Mouse (Mus musculus): ENCODE measurements at regions not wholly inside any gene's neighbourhood (a gene's known extent, or its start where the extent isn't known, plus 50 kb on each side); places are given as distances from the start of the nearest gene placed in this dataset.

- Histone ChIP-seq H3K9me3 (ENCODE audit: low read length) (no peaks in the 10 kb centered on the region), H3K9ac (no peak overlapping the region), H3K4me1 (ENCODE audit: insufficient read depth) (peaks cover 16% of the 10 kb centered on the region), H3K4me3 (ENCODE audit: low read depth, low read length) (no peak overlapping the region), H3K27me3 (ENCODE audit: insufficient read depth, low read length) (no peaks in the 10 kb centered on the region), H3K4me2 (ENCODE audit: low read depth) (no peak overlapping the region), H3K27ac (ENCODE audit: low read depth, low read length) (no peak overlapping the region), H3K36me3 (ENCODE audit: insufficient read depth) (no peaks in the 10 kb centered on the region)
- no peak for TF ChIP-seq CTCF (IDR thresholded peaks at IDR 0.05; ENCODE audit: low read depth)
- DNase-seq (peak; percentile 87), ATAC-seq (peak; percentile 87)
- WGBS, result 26% methylated on average over 5 of the region's 5 CpGs
Measured at GRCm38 (mm10) chr3:9200156-9200555, 409.7 kb downstream of the Zfp704 start.

- H3K9me3 ChIP-seq (ENCODE audit: low read length), result no peaks in the 10 kb centered on the region
- H3K27me3 ChIP-seq (ENCODE audit: insufficient read depth, low read length), result no peaks in the 10 kb centered on the region
- H3K9ac ChIP-seq, result no peak overlapping the region
- WGBS, result 84% methylated on average over 9 of the region's 9 CpGs
- H3K4me1 ChIP-seq (ENCODE audit: insufficient read depth), result peaks cover 5% of the 10 kb centered on the region; the same call in 1 of the 2 replicates
- TF ChIP-seq CTCF (IDR thresholded peaks at IDR 0.05; ENCODE audit: low read depth), result no peak
- ATAC-seq, result no peak
- H3K36me3 ChIP-seq (ENCODE audit: insufficient read depth), result no peaks in the 10 kb centered on the region
- H3K27ac ChIP-seq (ENCODE audit: low read depth, low read length), result no peak overlapping the region
- no peak overlapping the region for H3K4me2 ChIP-seq (ENCODE audit: low read depth)
- no peak for DNase-seq
- no peak overlapping the region for H3K4me3 ChIP-seq (ENCODE audit: low read depth, low read length)
Measured at GRCm38 (mm10) chr3:9198652-9199332, 411.1 kb downstream of the Zfp704 start.

GRCm38 (mm10) chr3:9195781-9196180, 414.1 kb downstream of the Zfp704 start:
- no peak for TF ChIP-seq CTCF (IDR thresholded peaks at IDR 0.05; ENCODE audit: low read depth)
- Histone ChIP-seq H3K4me1 (ENCODE audit: insufficient read depth) (no peaks in the 10 kb centered on the region), H3K27me3 (ENCODE audit: insufficient read depth, low read length) (no peaks in the 10 kb centered on the region), H3K9ac (no peak overlapping the region), H3K27ac (ENCODE audit: low read depth, low read length) (no peak overlapping the region), H3K36me3 (ENCODE audit: insufficient read depth) (no peaks in the 10 kb centered on the region), H3K9me3 (ENCODE audit: low read length) (no peaks in the 10 kb centered on the region), H3K4me2 (ENCODE audit: low read depth) (no peak overlapping the region), H3K4me3 (ENCODE audit: low read depth, low read length) (no peak overlapping the region)
- no peak for DNase-seq
- 83% methylated on average over 8 of the region's 8 CpGs for WGBS
- ATAC-seq, result no peak

GRCm38 (mm10) chr3:9189366-9190287, 420.3 kb downstream of the Zfp704 start:
- Histone ChIP-seq H3K4me2 (ENCODE audit: low read depth) (no peak overlapping the region), H3K27ac (ENCODE audit: low read depth, low read length) (no peak overlapping the region), H3K9ac (no peak overlapping the region), H3K4me1 (ENCODE audit: insufficient read depth) (peaks cover 8% of the 10 kb centered on the region), H3K9me3 (ENCODE audit: low read length) (no peaks in the 10 kb centered on the region), H3K4me3 (ENCODE audit: low read depth, low read length) (no peak overlapping the region), H3K27me3 (ENCODE audit: insufficient read depth, low read length) (no peaks in the 10 kb centered on the region), H3K36me3 (ENCODE audit: insufficient read depth) (no peaks in the 10 kb centered on the region)
- WGBS, result 71% methylated on average over 15 of the region's 15 CpGs
- ATAC-seq, result peak; percentile 90
- peak; percentile 83 for DNase-seq
- no peak for TF ChIP-seq CTCF (IDR thresholded peaks at IDR 0.05; ENCODE audit: low read depth)

- H3K9ac ChIP-seq, result no peak overlapping the region
- H3K4me1 ChIP-seq (ENCODE audit: insufficient read depth), result peaks cover 8% of the 10 kb centered on the region
- no peaks in the 10 kb centered on the region for H3K27me3 ChIP-seq (ENCODE audit: insufficient read depth, low read length)
- H3K36me3 ChIP-seq (ENCODE audit: insufficient read depth), result no peaks in the 10 kb centered on the region
- no peak overlapping the region for H3K27ac ChIP-seq (ENCODE audit: low read depth, low read length)
- DNase-seq (no peak), ATAC-seq (no peak)
- WGBS, result 76% methylated on average over 6 of the region's 6 CpGs
- no peak overlapping the region for H3K4me2 ChIP-seq (ENCODE audit: low read depth)
- no peak overlapping the region for H3K4me3 ChIP-seq (ENCODE audit: low read depth, low read length)
- no peak for TF ChIP-seq CTCF (IDR thresholded peaks at IDR 0.05; ENCODE audit: low read depth)
- H3K9me3 ChIP-seq (ENCODE audit: low read length), result no peaks in the 10 kb centered on the region
Measured at GRCm38 (mm10) chr3:9186364-9187120, 423.3 kb downstream of the Zfp704 start.

- Histone ChIP-seq H3K27ac (ENCODE audit: low read depth, low read length) (no peak overlapping the region), H3K36me3 (ENCODE audit: insufficient read depth) (no peaks in the 10 kb centered on the region), H3K9ac (no peak overlapping the region), H3K9me3 (ENCODE audit: low read length) (no peaks in the 10 kb centered on the region), H3K4me1 (ENCODE audit: insufficient read depth) (no peaks in the 10 kb centered on the region), H3K4me2 (ENCODE audit: low read depth) (no peak overlapping the region), H3K27me3 (ENCODE audit: insufficient read depth, low read length) (no peaks in the 10 kb centered on the region; the same call in 1 of the 2 replicates), H3K4me3 (ENCODE audit: low read depth, low read length) (no peak overlapping the region)
- no peak for TF ChIP-seq CTCF (IDR thresholded peaks at IDR 0.05; ENCODE audit: low read depth)
- WGBS, result 88% methylated on average over 11 of the region's 11 CpGs
- no peak for DNase-seq
- ATAC-seq, result no peak
Measured at GRCm38 (mm10) chr3:9181576-9181975, 428.3 kb downstream of the Zfp704 start.
